Mouse (Mus musculus) bone marrow, adult 2 months (tissue): ENCODE results near the gene Tcl1b4.
"Not testable (repeated sequence)": the region's sequence is repeated elsewhere in the genome, so short reads cannot be mapped to it uniquely, and the experiment has no call there.

Experiments used
- CTCF ChIP-seq: fragments of 200-500 bp; IDR thresholded peaks from 2 replicates; pipeline ENCODE4 v1.5.1; 2011; ENCODE audit warnings: low read length, control low read depth; ENCODE audit not compliant: control insufficient read depth, insufficient read depth
- POLR2A ChIP-seq: fragments of 200-500 bp; IDR thresholded peaks from 2 replicates; pipeline ENCODE4 v1.6.1; 2011; ENCODE audit warnings: low read depth, mild to moderate bottlenecking, control low read depth, low read length, borderline replicate concordance; ENCODE audit not compliant: control insufficient read depth

- not testable (repeated sequence) for TF ChIP-seq CTCF, POLR2A
Measured at GRCm38 (mm10) chr12:105199684-105200497, 1.9 kb upstream of the Tcl1b4 start.
